Comparison of ENCODE assay signal across 8 mouse cellular contexts in the genomic region with DNA sequence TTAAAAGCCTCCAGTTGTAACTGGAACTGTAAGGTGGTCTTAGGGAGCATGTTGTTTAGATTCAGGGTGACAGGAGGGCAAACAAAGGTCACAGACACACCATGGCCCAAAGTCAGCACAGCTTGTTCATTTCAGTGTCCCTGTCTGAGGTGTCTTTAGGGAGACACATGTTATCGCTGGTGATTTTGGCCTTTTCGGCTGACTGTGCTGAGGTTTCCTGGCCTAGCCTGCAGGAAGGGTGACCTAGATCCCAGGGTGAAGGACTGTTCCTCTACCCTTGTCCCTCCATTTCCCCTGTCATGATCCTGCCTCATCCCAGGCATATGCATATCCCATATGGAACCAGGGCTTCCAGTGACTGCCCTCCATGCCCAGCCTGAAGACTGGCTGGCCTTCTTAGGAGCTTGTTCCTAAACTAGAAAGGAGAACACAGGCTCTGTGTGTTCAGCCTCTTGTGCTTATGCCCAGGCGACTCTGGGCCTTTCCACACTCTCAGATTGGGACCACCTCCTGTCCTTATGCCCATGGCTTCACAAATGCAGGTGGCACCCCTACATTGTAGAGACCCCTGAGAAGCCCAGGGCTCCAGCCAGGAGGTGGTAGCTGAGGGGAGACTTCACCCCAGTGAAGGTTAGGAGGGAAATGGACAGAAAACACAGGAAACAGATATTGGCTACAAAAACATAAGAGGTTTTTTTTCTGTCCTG.
DNase-seq lines count a peak whose midpoint lies in the region; ATAC-seq and TF ChIP-seq lines count a peak whose summit lies in the region.
"Had no signal": no experiment of that assay in that cellular context is flagged by ENCODE, and none has a peak within 500 bp of the region (broad histone marks: within the 10 kb centered on the region; RNA-seq: fewer than 3 reads in every experiment).

No protein-coding gene starts in this region.

- no peak for ATAC-seq in lung, embryonic 14.5 days (ENCODE audit: insufficient read depth)
- ATAC-seq in forebrain, embryonic 16.5 days = no peak
- ATAC-seq in intestine, embryonic 16.5 days = no peak
- no peak for ATAC-seq in stomach, embryonic 15.5 days (ENCODE audit: insufficient read depth, low FRiP score, low read depth)
- ATAC-seq in monocyte, adult 5-6 weeks (replicated peaks; ENCODE audit: insufficient number of reproducible peaks, low FRiP score, low TSS enrichment, poor library complexity, severe bottlenecking) = no peak

- no peak overlapping the region for H3K4me2 ChIP-seq in lung, embryonic 14.5 days
- H3K4me2 ChIP-seq in forebrain, embryonic 16.5 days (ENCODE audit: low read length) = no peak overlapping the region
- no peak overlapping the region for H3K4me2 ChIP-seq in intestine, embryonic 16.5 days (ENCODE audit: low read depth, low read length)
- no peak overlapping the region for H3K4me2 ChIP-seq in stomach, embryonic 15.5 days

- 45% methylated on average over 3 of the region's 3 CpGs for WGBS in lung, embryonic 14.5 days
- 67% methylated on average over 3 of the region's 3 CpGs for WGBS in forebrain, embryonic 16.5 days
- 58% methylated on average over 3 of the region's 3 CpGs for WGBS in intestine, embryonic 16.5 days
- 54% methylated on average over 3 of the region's 3 CpGs for WGBS in stomach, embryonic 15.5 days

- TF ChIP-seq CTCF in lung, embryonic 14.5 days (IDR thresholded peaks at IDR 0.05; ENCODE audit: low read depth) = no peak

- H3K36me3 ChIP-seq in lung, embryonic 14.5 days (ENCODE audit: insufficient read depth) = peaks cover 4% of the 10 kb centered on the region; the same call in 1 of the 2 replicates
- H3K36me3 ChIP-seq in forebrain, embryonic 16.5 days (ENCODE audit: control insufficient read depth, insufficient read depth) = no peaks in the 10 kb centered on the region
- H3K36me3 ChIP-seq in intestine, embryonic 16.5 days (ENCODE audit: control insufficient read depth, insufficient read depth, low read length) = no peaks in the 10 kb centered on the region
- H3K36me3 ChIP-seq in stomach, embryonic 15.5 days = 0 out of 2 replicates have a peak, but pooled peaks cover 5% of the 10 kb centered on the region

- no peak for DNase-seq in lung, embryonic 14.5 days
- no peak for DNase-seq in lung, postnatal 36 days
- DNase-seq in right cerebral cortex, adult 2 months (ENCODE audit: low spot score in 2 of 2) = no peak

- H3K9ac ChIP-seq in lung, embryonic 14.5 days = no peak overlapping the region
- H3K9ac ChIP-seq in forebrain, embryonic 16.5 days (replicated peaks; ENCODE audit: low read depth, low read length) = 0 out of 2 replicates have a peak overlapping the region, but pooled peaks have one; percentile 27
- H3K9ac ChIP-seq in intestine, embryonic 16.5 days (ENCODE audit: low read depth, low read length) = 0 out of 2 replicates have a peak overlapping the region, but pooled peaks have one; percentile 16
- H3K9ac ChIP-seq in stomach, embryonic 15.5 days = no peak overlapping the region

- H3K9me3 ChIP-seq in lung, embryonic 14.5 days (ENCODE audit: low read depth, low read length) = no peaks in the 10 kb centered on the region
- H3K9me3 ChIP-seq in forebrain, embryonic 16.5 days (ENCODE audit: control insufficient read depth, low read length) = no peaks in the 10 kb centered on the region
- H3K9me3 ChIP-seq in intestine, embryonic 16.5 days (ENCODE audit: control insufficient read depth, low read length) = no peaks in the 10 kb centered on the region
- no peaks in the 10 kb centered on the region for H3K9me3 ChIP-seq in stomach, embryonic 15.5 days
- H3K9me3 ChIP-seq: lung, embryonic 15.5 days had no signal

- no peaks in the 10 kb centered on the region for H3K27me3 ChIP-seq in lung, embryonic 14.5 days (ENCODE audit: insufficient read depth, low read length)
- H3K27me3 ChIP-seq in forebrain, embryonic 16.5 days (replicated peaks; ENCODE audit: control insufficient read depth, insufficient read depth, low read length) = no peaks in the 10 kb centered on the region
- no peaks in the 10 kb centered on the region for H3K27me3 ChIP-seq in intestine, embryonic 16.5 days (replicated peaks; ENCODE audit: control insufficient read depth, insufficient read depth, low read length)
- H3K27me3 ChIP-seq in stomach, embryonic 15.5 days (replicated peaks) = no peaks in the 10 kb centered on the region
- H3K27me3 ChIP-seq: lung, embryonic 15.5 days had no signal

- no peak overlapping the region for H3K4me3 ChIP-seq in lung, embryonic 14.5 days (ENCODE audit: low read depth, low read length)
- no peak overlapping the region for H3K4me3 ChIP-seq in forebrain, embryonic 16.5 days (replicated peaks; ENCODE audit: low read length)
- no peak overlapping the region for H3K4me3 ChIP-seq in intestine, embryonic 16.5 days (ENCODE audit: low read length)
- H3K4me3 ChIP-seq in stomach, embryonic 15.5 days (replicated peaks) = no peak overlapping the region
- H3K4me3 ChIP-seq: lung, embryonic 15.5 days had no signal

- H3K27ac ChIP-seq in lung, embryonic 14.5 days (ENCODE audit: low read depth) = peak overlapping the region; percentile 92; the same call in 1 of the 2 replicates
- peak overlapping the region; percentile 94 for H3K27ac ChIP-seq in forebrain, embryonic 16.5 days (ENCODE audit: low read length)
- H3K27ac ChIP-seq in intestine, embryonic 16.5 days (ENCODE audit: low read length) = peak overlapping the region; percentile 33; the same call in 1 of the 2 replicates
- H3K27ac ChIP-seq in stomach, embryonic 15.5 days = peak overlapping the region; percentile 48; the same call in 1 of the 2 replicates

- peaks cover 27% of the 10 kb centered on the region for H3K4me1 ChIP-seq in lung, embryonic 14.5 days (ENCODE audit: insufficient read depth)
- peaks cover 38% of the 10 kb centered on the region for H3K4me1 ChIP-seq in forebrain, embryonic 16.5 days (replicated peaks; ENCODE audit: control insufficient read depth, insufficient read depth, low read length)
- H3K4me1 ChIP-seq in intestine, embryonic 16.5 days (ENCODE audit: control insufficient read depth, insufficient read depth, low read length) = peaks cover 43% of the 10 kb centered on the region
- peaks cover 38% of the 10 kb centered on the region for H3K4me1 ChIP-seq in stomach, embryonic 15.5 days

Comparison
In these comparisons a context has a peak if more than half of its experiments do, and no peak if none do; other contexts are left out.
1. H3K27ac ChIP-seq: peak in every context shown above with its lines; median percentile 94 in forebrain, embryonic 16.5 days; 92 in lung, embryonic 14.5 days; 48 in stomach, embryonic 15.5 days; 33 in intestine, embryonic 16.5 days.
2. H3K9ac ChIP-seq: peak in forebrain, embryonic 16.5 days (single experiment) and intestine, embryonic 16.5 days (single experiment); none in lung, embryonic 14.5 days (single experiment) and stomach, embryonic 15.5 days (single experiment).